In genomic region chr11:84168701-84169288, GRCm38 (mm10) we compare ENCODE assay signal across 8 mouse cellular contexts. TPM values are rescaled to one million over a fixed set of nuclear protein-coding genes. Genes with fewer than 3 reads are reported as not detected.
DNase-seq lines count a peak whose midpoint lies in the region; ATAC-seq and TF ChIP-seq lines count a peak whose summit lies in the region.

No protein-coding gene starts in this region.

- peak; percentile 54; the same call in 1 of the 2 replicates for TF ChIP-seq CTCF in cerebellum, adult 2 months (IDR thresholded peaks at IDR 0.05; ENCODE audit: borderline replicate concordance, insufficient read depth, low read depth, low read length)

- no peak overlapping the region for H3K27ac ChIP-seq in cerebellum, adult 2 months (ENCODE audit: insufficient read depth, low read length)
- no peak overlapping the region for H3K27ac ChIP-seq in heart, embryonic 14.5 days (replicated peaks in 1 of 2; ENCODE audit: control insufficient read depth in 1 of 2, insufficient read depth in 1 of 2, low read depth in 2 of 2, low read length in 2 of 2)
- H3K27ac ChIP-seq in stomach, embryonic 15.5 days = no peak overlapping the region

- 21% methylated on average over 7 of the region's 7 CpGs for WGBS in cerebellum, adult 2 months
- WGBS in heart, embryonic 14.5 days = 14% methylated on average over 7 of the region's 7 CpGs
- 21% methylated on average over 7 of the region's 7 CpGs for WGBS in stomach, embryonic 15.5 days

- no peaks in the 10 kb centered on the region for H3K36me3 ChIP-seq in heart, embryonic 14.5 days (ENCODE audit: control insufficient read depth, insufficient read depth, low read length)
- H3K36me3 ChIP-seq in stomach, embryonic 15.5 days = no peaks in the 10 kb centered on the region

- peak; percentile 37 to 43 for DNase-seq in cerebellum, adult 2 months
- no peak for DNase-seq in cerebellum, adult 11-12 months
- DNase-seq in CD4-positive helper T cell, adult 2 months (ENCODE audit: low read depth, low spot score) = peak; percentile 32
- DNase-seq in cerebellum, postnatal 25 days = peak; percentile 33 to 58
- DNase-seq in layer of hippocampus, postnatal 36 days = peak; percentile 12 to 35
- DNase-seq in lung, postnatal 36 days = peak; percentile 78

- no peaks in the 10 kb centered on the region for H3K27me3 ChIP-seq in cerebellum, adult 2 months (ENCODE audit: control insufficient read depth, insufficient read depth, low read length)
- no peaks in the 10 kb centered on the region for H3K27me3 ChIP-seq in heart, embryonic 14.5 days (ENCODE audit: control insufficient read depth, insufficient read depth, low read length)
- H3K27me3 ChIP-seq in stomach, embryonic 15.5 days (replicated peaks) = no peaks in the 10 kb centered on the region

- no peak for ATAC-seq in heart, embryonic 14.5 days (ENCODE audit: insufficient number of reproducible peaks, insufficient read depth, low FRiP score, low read depth)
- ATAC-seq in stomach, embryonic 15.5 days (ENCODE audit: insufficient read depth, low FRiP score, low read depth) = peak; percentile 58; the same call in 1 of the 2 replicates

- H3K9me3 ChIP-seq in heart, embryonic 14.5 days (ENCODE audit: control insufficient read depth, low read length) = no peaks in the 10 kb centered on the region
- no peaks in the 10 kb centered on the region for H3K9me3 ChIP-seq in stomach, embryonic 15.5 days

- TF ChIP-seq POLR2A in cerebellum, adult 2 months (IDR thresholded peaks at IDR 0.05; ENCODE audit: borderline replicate concordance, insufficient read depth, low read length) = no peak

- H3K4me3 ChIP-seq in cerebellum, adult 2 months (replicated peaks; ENCODE audit: insufficient read depth, low read depth, low read length) = no peak overlapping the region
- no peak overlapping the region for H3K4me3 ChIP-seq in heart, embryonic 14.5 days (ENCODE audit: control insufficient read depth in 1 of 2, insufficient read depth in 1 of 2, low read depth in 1 of 2, low read length in 2 of 2)
- H3K4me3 ChIP-seq in stomach, embryonic 15.5 days (replicated peaks) = no peak overlapping the region

- no peaks in the 10 kb centered on the region for H3K4me1 ChIP-seq in cerebellum, adult 2 months (ENCODE audit: control insufficient read depth, insufficient read depth, low read length)
- H3K4me1 ChIP-seq in heart, embryonic 14.5 days (ENCODE audit: control insufficient read depth in 2 of 2, insufficient read depth in 2 of 2, low read length in 2 of 2) = peaks cover 0 to 2% of the 10 kb centered on the region in 2 experiments; a peak in 1 of 4 replicates
- no peaks in the 10 kb centered on the region for H3K4me1 ChIP-seq in stomach, embryonic 15.5 days

- H3K9ac ChIP-seq in heart, embryonic 14.5 days (ENCODE audit: low read length) = peak overlapping the region; percentile 0; the same call in 1 of the 2 replicates
- H3K9ac ChIP-seq in stomach, embryonic 15.5 days = no peak overlapping the region

- H3K4me2 ChIP-seq in heart, embryonic 14.5 days (ENCODE audit: low read length) = peak overlapping the region; percentile 32; the same call in 1 of the 2 replicates
- H3K4me2 ChIP-seq in stomach, embryonic 15.5 days = peak overlapping the region; percentile 40

RNA-seq across cellular contexts. Expression of gene Gm11437, which starts 1.5 kb away (rescaled TPM):
- polyA plus RNA-seq in cerebellum, adult 2 months (2012; rRNA removed) = not detected in 2 replicates
- polyA plus RNA-seq in heart, embryonic 14.5 days (2014; fragmentation: Nextera tagmentation; extraction: Ambion mirVana) = not detected in 2 replicates
- total RNA-seq in layer of hippocampus, postnatal 36 days (2021) = not detected
- polyA plus RNA-seq in stomach, embryonic 15.5 days (2015; fragmentation: Nextera tagmentation; extraction: Ambion mirVana) = not detected in 2 replicates

RNA-seq across cellular contexts. Expression of gene Acaca, which starts 39.3 kb away (rescaled TPM):
- polyA plus RNA-seq in cerebellum, adult 2 months (2012; rRNA removed) = 27.4 and 29.2 TPM in 2 replicates
- polyA plus RNA-seq in heart, embryonic 14.5 days (2014; fragmentation: Nextera tagmentation; extraction: Ambion mirVana) = 8.3 and 8.9 TPM in 2 replicates
- 10 to 100 TPM; 71.1 to 73.3 TPM for total RNA-seq in layer of hippocampus, postnatal 36 days (2021)
- 12.9 and 14.2 TPM in 2 replicates for polyA plus RNA-seq in stomach, embryonic 15.5 days (2015; fragmentation: Nextera tagmentation; extraction: Ambion mirVana)

RNA-seq across cellular contexts. Expression of gene Tada2a, which starts 39.4 kb away (rescaled TPM):
- polyA plus RNA-seq in cerebellum, adult 2 months (2012; rRNA removed) = 39.2 and 46.6 TPM in 2 replicates
- 16.8 and 16.9 TPM in 2 replicates for polyA plus RNA-seq in heart, embryonic 14.5 days (2014; fragmentation: Nextera tagmentation; extraction: Ambion mirVana)
- total RNA-seq in layer of hippocampus, postnatal 36 days (2021) = 10 to 100 TPM; 28.6 to 32.9 TPM
- polyA plus RNA-seq in stomach, embryonic 15.5 days (2015; fragmentation: Nextera tagmentation; extraction: Ambion mirVana) = 25.8 and 27.5 TPM in 2 replicates
